Mouse (Mus musculus) frontal cortex, adult 2 months (tissue): Measurements from ENCODE around the gene Ints14. TPM values are rescaled to one million over a fixed set of nuclear protein-coding genes. Genes with fewer than 3 reads are reported as not detected.
"Not testable (repeated sequence)": the region's sequence is repeated elsewhere in the genome, so short reads cannot be mapped to it uniquely, and the experiment has no call there.

Source experiments
- DNase-seq, 2 experiments: peaks; one replicate each; pipeline ENCODE4 v3.0.0; 2022; ENCODE audit warnings: low spot score in 1 of 2; ENCODE audit errors: extremely low spot score in 1 of 2
- polyA plus RNA-seq: library from polyadenylated mRNA; depleted of rRNA; stranded (reverse); fragments of >200 nt; gene quantifications from 2 replicates; pipeline ENCODE4 v1.2.3, GENCODE M21; 2012

The Ints14 gene
- polyA plus RNA-seq, 1 experiment, result 20.4 TPM

DNA sequence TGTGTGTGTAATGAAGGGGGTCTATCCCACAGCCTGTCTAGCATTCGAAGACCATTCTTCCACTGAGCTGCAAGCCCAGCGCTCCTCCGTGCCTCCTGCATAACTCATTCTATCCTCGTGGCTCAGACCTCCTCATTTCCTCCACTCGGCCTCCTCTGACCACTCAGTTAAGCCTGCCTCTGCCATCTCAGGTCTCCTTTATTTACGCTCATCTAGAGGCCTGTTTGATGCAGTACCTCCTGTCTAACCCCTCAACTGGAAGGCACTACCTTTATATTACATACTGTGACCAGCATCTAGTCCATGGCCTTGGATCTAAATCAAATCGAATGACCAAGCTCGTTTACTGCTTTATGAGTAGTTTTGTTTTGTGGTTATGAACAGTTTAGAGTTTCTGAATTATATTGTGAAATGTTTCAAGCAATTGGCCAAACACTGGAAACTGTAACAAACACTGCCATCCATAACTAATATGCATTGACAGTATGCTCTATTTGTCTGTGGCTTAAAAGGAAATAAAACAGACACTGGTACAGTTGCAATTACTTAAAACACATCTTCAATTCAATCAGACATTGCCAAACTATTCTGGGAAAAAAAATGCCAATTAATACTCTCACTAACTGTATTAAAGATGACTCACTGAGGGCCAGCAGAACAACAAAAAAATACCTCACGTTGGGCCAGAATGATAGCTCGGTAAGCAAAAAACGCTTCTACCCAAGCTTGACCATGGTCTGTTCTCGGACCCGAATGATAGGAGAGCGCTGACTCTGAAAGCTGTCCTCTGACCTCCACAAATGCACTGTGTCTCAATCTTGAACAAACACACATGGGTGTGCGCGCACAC lies 56.5 kb downstream of the Ints14 start:
- no peak for DNase-seq

DNA sequence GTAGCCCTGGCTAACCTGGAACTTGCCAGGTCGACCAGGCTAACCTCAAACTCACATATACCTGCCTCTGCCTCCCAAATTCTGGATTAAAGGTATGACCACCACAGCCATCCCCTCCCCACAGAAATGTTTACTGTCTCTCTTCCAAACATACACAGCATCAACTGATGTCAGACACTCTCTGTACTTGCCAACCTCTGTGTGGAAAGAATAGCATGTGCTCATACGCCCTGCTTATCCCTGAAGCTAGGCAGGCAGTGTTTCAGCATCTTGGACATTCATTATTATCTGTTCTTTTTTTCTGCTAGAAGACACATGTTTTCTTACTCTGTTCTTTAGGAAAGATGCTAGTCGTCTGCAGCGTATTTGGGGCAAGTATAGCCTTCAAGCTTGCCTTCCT lies 57.2 kb downstream of the Ints14 start:
- DNase-seq, result no peak

DNA sequence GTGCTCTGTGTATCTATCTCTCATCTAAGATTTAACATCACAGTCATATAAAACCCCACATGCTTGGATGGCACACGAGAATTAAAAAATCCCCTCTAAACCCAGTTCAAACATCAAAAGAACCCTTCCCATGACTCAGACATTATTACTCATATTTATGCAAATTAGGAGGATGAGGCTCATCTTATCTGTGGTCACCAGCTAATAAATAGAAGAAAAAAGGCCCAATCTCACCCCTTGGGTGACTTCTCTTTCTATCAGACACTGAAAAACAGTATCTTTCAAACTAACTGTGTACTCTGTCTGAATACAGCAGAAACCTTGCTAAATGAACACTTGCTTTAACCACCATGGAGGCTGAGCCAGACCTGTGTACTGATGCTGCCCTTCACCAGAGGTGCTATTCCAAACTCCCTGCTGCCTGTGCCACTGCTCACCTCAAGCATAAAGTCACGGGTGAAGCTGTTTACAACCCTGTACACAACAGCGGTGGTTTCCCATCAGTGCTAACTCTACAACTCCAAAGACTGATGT lies 58.0 kb downstream of the Ints14 start:
- no peak for DNase-seq

DNA sequence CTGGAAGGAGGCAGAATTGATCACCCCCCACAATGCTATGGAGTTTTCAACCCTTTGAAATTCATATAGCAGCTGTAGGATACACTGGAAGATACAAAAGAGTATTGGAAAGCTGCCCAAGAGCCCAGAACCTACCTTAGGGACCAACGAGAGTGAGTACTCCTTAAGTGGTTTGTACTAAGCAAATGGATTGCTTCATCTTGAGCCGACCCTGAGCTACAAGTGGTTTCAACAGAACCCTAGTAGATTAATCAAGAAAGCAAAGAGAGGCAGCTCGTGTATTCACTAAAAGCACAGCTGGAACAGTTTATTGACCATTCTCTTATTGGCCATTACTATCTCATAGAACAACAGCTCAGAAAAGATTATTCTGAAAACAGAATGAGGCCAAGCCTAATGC lies 58.4 kb downstream of the Ints14 start:
- DNase-seq, result no peak

DNA sequence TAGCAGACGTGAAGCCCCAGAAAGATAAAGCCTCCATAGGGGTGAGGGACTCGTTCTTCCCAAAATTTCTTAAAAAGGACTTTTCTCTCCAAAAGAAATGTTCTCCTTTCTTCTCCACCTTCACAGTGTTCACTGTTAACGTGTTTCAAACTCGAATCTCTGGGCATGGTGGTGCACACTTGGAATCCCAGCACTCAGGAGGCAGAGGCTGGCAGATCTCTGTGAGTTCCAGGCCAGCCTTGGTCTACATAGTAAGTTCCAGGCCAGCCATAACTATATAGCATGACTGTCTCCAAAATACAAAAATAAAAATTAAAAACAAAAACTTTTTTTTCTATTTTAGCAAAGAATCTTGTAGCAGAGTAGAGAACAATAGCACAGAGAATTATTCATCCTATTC lies 59.4 kb downstream of the Ints14 start:
- DNase-seq, result no peak

DNA sequence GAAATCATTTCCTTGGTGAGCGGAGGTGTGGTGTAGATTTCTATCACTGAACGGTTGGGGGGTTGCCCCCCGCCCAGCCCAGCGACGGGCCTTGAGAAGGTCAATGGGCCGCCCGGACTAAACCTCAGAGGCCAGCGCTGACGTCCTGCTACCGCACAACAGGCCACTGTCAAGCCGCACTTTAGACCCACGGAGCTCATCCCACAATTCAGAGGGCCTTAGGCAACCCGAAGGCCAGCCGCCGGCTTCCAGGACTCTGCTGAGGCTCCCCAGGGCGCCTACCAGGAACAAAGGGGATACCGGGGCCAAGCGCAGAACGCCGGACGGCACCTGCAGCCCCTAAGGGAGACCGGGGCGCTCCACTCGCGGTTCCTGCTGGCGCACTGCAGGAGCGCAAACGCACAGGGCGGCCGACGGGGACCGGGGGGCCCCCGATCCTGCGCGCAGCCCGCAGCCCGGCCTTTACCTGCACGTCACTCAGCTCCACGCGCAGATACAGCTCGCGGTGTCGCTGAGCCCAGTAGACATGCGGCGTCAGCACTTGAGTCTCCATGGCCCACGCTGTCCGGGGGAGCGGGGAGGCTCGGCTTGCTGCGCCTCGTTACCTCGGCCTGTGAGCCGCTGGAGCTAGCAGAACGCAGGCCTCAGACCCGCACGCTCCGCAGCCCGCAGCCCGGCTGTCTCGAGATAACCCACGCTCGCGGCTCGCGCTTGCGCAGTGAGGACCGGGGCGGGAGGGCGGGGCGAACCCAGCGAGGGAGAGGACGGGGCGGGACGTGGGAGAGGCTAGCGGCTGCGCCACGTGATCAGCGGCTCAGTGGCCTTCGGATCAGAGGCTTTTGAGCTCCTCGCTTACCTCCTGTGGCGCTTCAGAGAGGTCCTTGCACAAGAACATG lies 60.5 kb downstream of the Ints14 start, which contains the start of gene Hacd3:
Gene Hacd3 (minus strand): TSS at position 703 of the 896 bp plus-strand sequence.
- peak; percentile 75 to 89 for DNase-seq

DNA sequence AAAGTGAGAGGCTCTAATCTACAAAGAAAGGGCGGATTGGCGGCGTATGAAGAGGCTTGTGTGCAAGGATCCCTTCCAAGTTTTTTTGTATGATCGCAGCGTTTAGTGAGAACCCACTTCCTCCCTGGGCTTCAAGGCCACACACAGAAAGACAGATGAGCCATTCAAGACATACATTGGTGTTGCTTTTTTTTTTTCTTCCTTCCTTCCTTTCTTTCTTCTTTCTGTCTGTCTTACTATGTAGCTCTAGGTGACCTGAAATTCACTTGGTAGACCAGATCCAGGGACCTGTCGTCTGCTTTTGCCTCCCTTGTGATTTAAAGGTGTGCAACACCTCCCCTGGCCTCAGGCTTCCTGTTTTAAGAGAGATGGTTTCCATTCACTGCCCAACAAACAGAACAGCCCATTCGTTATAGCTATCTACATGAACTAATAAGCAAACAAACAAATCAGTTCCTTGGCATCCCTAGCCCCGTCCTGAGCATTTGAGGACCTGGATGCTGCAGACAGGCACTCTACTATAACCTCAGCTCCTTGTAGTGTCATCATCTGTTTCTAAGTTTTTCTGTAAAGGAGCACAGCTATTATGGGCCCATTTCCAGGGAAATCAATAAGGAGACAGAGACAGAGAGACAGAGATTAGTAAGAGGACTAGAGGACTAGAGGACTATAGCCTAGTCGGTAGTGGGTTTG lies 61.3 kb downstream of the Ints14 start:
- DNase-seq, result no peak

DNA sequence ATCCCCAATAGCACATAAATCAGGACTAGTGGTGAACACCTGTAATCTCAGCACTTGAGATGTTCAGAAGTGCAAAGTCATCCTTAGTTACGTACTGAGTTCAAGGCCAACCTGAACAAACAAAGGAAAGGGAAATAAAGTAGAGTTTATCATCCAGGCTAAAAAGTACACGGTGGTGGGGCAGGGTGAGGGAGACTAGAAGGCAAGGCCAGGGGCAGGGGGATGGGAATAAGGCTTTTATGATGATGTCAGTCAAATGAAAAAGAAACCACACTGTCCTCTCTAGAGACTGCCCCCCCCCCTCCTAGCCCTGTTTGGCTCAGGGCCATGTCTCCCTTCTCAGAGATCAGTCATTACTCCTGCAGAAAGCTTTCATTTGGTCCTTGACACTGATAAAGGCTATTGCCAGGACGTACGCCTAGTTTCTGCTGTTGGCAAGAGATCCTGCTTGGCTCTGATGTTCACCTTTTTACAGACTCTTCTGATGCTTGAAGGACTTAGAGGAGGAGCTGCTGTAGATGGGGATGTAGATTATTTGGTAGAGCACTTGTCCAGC lies 62.0 kb downstream of the Ints14 start:
- DNase-seq, result no peak

DNA sequence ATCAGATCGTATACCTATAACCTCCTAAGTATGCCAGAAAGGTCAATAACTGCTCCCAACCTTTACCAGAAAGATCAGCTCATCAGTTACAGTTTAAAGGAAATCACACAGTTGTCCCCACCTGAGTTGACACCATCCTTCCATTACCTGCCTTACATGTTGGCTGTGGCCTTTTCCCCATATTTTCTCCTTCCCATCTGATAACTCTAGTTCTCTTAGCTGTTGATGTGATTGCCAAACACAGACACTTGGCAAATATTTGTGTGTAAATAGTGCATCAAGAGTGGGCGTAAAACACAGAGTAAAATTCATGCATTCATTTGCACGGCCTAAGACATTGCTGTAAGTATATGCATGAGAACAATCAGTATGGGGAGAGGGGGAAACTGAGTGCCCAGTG lies 62.7 kb downstream of the Ints14 start:
- no peak for DNase-seq

DNA sequence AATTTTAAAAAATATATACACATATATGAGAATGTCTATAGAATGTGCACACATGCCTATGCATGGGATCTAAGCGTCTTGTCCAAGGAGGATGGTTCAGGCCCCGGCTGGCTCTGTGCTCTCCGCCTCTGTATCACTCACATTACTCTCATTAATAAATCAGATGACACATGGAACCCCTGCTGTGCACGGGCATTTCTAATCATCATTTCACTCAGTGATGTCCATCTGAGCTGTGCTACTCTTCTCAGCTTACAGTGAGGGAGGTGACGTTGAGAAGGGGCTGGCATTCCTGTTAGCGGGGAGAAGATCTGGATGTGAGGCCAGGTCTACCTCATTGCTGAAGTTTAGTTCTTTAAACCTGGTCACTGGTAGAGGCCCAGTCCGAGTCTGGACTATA lies 66.5 kb downstream of the Ints14 start:
- no peak for DNase-seq

DNA sequence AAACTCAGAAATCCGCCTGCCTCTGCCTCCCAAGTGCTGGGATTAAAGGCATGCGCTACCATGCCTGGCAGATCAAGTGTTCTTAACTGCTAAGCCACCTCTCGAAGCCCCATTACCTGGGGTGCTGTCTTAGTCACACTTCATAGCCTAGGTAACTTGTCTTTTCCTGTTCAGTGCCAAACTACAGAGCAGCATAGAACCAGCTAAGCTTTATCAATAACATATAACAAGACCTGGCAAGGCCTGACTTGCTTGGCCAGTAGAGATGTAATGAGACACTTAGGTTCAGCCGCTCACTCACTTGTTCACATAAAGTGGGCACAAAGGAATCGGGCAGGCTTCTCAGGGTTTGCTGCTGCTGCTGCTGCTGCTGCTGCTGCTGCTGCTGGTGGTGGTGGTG lies 67.6 kb downstream of the Ints14 start:
- DNase-seq, result no peak

DNA sequence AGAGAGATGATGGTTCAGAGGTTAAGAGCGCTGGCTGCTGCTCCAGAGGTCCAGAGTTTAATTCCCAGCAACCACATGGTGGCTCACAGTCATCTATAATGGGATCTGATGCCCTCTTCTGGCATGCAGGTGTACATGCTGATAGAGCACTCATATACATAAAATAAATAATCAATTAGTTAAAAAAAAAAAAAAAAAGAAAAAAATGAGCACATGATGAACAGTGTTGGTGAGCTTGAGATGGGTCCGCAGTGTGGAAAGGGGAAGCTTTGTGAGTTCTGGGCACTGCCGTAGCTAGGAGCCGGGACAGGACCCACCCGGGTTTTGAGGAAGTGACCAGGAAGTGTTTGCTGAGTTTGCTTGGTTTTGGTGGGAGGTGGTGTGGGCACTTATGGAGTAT lies 70.7 kb downstream of the Ints14 start:
- DNase-seq, result not testable (repeated sequence)

DNA sequence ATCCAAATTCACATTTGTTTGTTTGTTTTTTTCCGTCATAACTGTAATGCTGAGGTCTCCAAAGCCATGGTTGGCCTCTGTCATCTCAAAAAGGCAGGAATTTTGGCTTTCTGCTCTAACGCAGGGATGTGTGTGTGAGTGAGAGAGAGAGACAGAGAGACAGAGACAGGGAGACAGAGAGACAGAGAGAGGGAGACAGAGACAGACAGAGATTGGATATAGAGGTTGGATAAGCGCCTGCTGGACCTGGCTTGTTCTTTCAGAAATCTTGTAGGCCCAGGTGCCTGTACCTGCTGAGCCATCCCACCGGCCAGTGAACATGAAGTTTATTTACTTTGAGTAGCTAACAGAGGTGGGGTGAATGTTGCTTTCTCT lies 71.2 kb downstream of the Ints14 start:
- no peak for DNase-seq

DNA sequence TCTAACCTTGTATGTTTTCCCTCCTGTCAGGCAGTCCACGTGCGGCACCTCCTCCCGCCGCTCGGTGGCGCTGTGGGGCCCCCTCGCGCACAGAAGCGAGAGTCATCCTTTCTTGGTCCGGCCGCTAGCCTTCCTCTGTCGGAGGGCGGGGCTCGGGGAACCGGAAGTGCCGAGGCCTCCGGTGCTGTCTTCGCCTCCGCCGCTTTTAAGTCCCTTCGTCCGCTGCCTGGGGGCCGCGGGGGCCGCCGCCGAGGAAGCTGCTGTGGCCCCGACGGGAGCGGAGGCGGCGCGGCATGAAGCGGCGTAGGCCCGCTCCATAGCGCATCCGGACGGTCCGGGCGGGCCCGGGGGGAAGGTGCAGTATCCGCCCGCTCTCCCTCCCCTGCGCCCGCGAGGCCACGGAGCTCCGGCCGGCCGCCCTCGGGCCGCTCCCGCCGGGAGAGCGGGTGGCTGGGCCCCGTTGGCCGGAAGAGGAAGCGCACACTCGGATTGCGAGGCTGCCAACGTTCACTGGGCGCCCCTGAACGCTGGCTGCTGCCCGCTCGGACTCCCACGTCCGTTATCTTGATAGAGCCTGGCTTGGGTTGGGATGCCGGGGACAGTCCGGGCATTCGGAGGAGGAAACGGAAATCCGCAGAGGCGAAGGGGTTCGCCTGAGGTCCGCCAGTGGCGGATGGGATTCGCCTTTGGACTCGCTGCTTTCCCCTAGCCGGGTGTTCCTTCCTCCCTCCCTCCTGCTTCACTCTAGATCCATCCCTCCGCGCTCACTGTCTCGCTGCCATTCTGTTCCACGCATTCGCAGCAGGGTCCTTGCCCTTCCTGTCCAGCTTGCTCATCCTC lies 71.8 kb downstream of the Ints14 start, which contains the start of gene Dpp8:
Gene Dpp8 (plus strand): TSS at position 146 of the 840 bp plus-strand sequence.
- DNase-seq, result peak; percentile 87 to 94

DNA sequence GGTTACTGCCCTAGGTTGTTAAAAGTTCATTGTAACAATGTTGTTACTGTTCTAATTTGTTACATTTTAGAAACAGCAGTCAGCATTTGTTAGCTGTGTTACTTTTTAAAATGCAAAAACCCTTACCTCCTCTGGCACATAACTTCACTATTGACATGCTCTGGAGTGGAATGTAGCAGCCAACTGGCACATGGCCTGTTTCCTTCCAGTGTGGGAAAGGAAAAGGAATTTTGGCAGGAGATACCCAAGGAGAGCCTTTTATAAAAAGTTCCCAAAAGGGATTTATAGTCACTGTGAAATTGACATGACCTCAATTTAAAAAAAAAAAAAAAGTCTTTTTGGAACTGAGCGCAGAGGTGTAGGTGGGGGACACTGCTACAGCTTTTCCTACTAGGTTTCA lies 75.8 kb downstream of the Ints14 start:
- DNase-seq, result peak in 1 of 2 experiments; percentile 73
